Mouse (Mus musculus) embryonic facial prominence, embryonic 12.5 days (tissue): ENCODE results near the gene Rbm44. TPM values are rescaled to one million over a fixed set of nuclear protein-coding genes. Genes with fewer than 3 reads are reported as not detected.

Source experiments
- ATAC-seq: fragments of 200-750 bp; cut with Nextera tagmentation; 2 replicates; pipeline ENCODE4 v1.8.0; 2017; ENCODE audit not compliant: insufficient number of reproducible peaks, insufficient read depth, low FRiP score, low TSS enrichment
- H3K27ac ChIP-seq: fragments of 300-500 bp; sonication (generic); 2 replicates; pipeline ENCODE4 v1.5.1; 2016; ENCODE audit warnings: mild to moderate bottlenecking
- H3K27me3 ChIP-seq: fragments of 300-500 bp; sonication (generic); 2 replicates; pipeline ENCODE4 v1.6.1; 2016; ENCODE audit warnings: mild to moderate bottlenecking, moderate library complexity
- H3K36me3 ChIP-seq: fragments of 300-500 bp; sonication (generic); 2 replicates; pipeline ENCODE4 v1.6.1; 2016; ENCODE audit warnings: mild to moderate bottlenecking
- H3K4me1 ChIP-seq: fragments of 300-500 bp; sonication (generic); 2 replicates; pipeline ENCODE4 v1.6.1; 2016
- H3K4me2 ChIP-seq: fragments of 300-500 bp; sonication (generic); replicated peaks from 2 replicates; pipeline ENCODE4 v1.6.1; 2016; ENCODE audit warnings: mild to moderate bottlenecking, moderate library complexity
- H3K4me3 ChIP-seq: fragments of 300-500 bp; sonication (generic); 2 replicates; pipeline ENCODE4 v1.5.1; 2016; ENCODE audit warnings: mild to moderate bottlenecking
- H3K9ac ChIP-seq: fragments of 300-500 bp; sonication (generic); 2 replicates; pipeline ENCODE4 v1.6.1; 2016; ENCODE audit warnings: mild to moderate bottlenecking, moderate library complexity
- H3K9me3 ChIP-seq: fragments of 300-500 bp; sonication (generic); 2 replicates; pipeline ENCODE4 v1.6.1; 2016; ENCODE audit warnings: mild to moderate bottlenecking, moderate library complexity
- WGBS: fragments of 180-500 bp; shearing (Covaris S2); methylation state at CpG from one replicate; pipeline ENCODE4 v1.1.7; 2016; 5-methylcytosine and 5-hydroxymethylcytosine counted together
- polyA plus RNA-seq: library from polyadenylated mRNA; unstranded; fragments of >200 nt; fragmentation: Nextera tagmentation; extraction: Ambion mirVana; gene quantifications from 2 replicates; pipeline ENCODE4 v1.2.1, GENCODE M21; 2016

The Rbm44 gene
- polyA plus RNA-seq, 1 experiment from 2014 or later, result 1.4 TPM

DNA sequence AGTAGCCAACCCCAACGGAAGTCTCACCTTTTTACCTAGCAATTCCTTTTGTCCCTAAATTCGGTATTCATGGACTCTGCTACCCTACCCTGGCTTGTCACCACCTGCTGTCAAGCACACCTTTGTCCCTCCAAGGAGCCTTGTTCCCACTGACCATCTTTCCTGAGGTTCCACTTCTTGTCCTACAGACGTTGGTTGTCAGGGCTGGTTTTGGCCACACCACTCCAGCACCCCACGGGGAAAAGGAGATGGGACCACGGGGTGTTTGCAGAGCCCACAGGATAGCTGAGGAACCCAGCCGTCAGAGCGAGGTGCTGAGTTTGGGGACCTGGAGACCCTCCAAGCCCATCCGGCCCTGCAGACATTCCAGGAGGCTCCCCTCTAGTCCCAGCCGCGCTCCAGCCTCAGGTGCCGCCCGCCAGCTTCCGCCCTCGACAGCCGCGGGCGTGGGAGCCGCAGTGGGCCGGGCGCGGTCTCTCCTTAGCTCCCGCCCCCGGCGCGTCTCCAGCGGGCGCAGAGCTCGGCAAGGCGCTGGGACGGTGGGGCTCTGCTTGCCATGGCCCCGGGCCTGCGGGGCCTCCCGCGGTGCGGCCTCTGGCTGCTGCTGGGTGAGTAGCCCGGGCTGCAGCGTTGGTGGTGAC, 34.8 kb downstream of the Rbm44 start, which contains the start of gene Ramp1:
Ramp1 (plus strand) TSS at position 290 of the 641 bp plus-strand sequence.
- WGBS, result 5% methylated on average over 33 of the region's 37 CpGs

DNA sequence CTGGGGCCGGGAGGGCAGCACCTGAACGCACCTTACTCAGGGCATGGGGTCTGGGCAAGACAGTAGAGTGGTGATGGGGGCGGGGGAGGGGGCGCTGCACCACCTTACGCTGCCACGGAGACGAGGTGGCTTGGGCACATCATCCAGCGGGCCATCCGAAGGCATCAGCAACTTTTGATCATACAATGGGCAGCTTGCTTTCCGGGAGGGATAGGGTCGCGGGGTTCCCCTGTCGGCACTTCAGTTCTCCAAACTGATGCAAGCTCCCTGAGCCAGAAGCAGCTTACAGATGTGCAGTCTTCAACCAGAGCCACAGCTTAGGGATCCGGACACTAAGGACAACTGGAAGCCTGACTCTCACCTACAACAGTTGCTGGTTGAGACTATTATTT, 35.3 kb downstream of the Rbm44 start:
- Histone ChIP-seq H3K4me2 (peak overlapping the region; percentile 84), H3K9me3 (no peaks in the 10 kb centered on the region), H3K4me3 (peak overlapping the region; percentile 36), H3K27ac (no peak overlapping the region), H3K27me3 (peaks cover 35% of the 10 kb centered on the region), H3K9ac (peak overlapping the region; percentile 46; the same call in 1 of the 2 replicates), H3K36me3 (no peaks in the 10 kb centered on the region), H3K4me1 (peaks cover 9% of the 10 kb centered on the region; the same call in 1 of the 2 replicates)
- 7% methylated on average over 14 of the region's 14 CpGs for WGBS
- peak; percentile 49; the same call in 1 of the 2 replicates for ATAC-seq

More for the DNA sequence above, 34.8 kb downstream of the Rbm44 start, which contains the start of gene Ramp1:
- peaks cover 9% of the 10 kb centered on the region; the same call in 1 of the 2 replicates for H3K4me1 ChIP-seq
- peak within 1 kb of the TSS; percentile 36 for H3K4me3 ChIP-seq
- peak; percentile 55; the same call in 1 of the 2 replicates for ATAC-seq
- H3K36me3 ChIP-seq, result no peaks in the 10 kb centered on the region
- peaks cover 35% of the 10 kb centered on the region for H3K27me3 ChIP-seq
- H3K27ac ChIP-seq, result no peak within 1 kb of the TSS
- peak within 1 kb of the TSS; percentile 46; the same call in 1 of the 2 replicates for H3K9ac ChIP-seq
- H3K9me3 ChIP-seq, result no peaks in the 10 kb centered on the region
- H3K4me2 ChIP-seq, result peak within 1 kb of the TSS; percentile 84

GRCm38 (mm10) chr1:91180723-91181122, 35.8 kb downstream of the Rbm44 start:
- Histone ChIP-seq H3K27ac (no peak overlapping the region), H3K27me3 (peaks cover 35% of the 10 kb centered on the region), H3K9ac (no peak overlapping the region), H3K4me3 (no peak overlapping the region), H3K36me3 (no peaks in the 10 kb centered on the region), H3K9me3 (no peaks in the 10 kb centered on the region), H3K4me2 (no peak overlapping the region; the same call in 1 of the 2 replicates), H3K4me1 (peaks cover 9% of the 10 kb centered on the region; the same call in 1 of the 2 replicates)
- 72% methylated on average over 6 of the region's 6 CpGs for WGBS
- no peak for ATAC-seq

DNA sequence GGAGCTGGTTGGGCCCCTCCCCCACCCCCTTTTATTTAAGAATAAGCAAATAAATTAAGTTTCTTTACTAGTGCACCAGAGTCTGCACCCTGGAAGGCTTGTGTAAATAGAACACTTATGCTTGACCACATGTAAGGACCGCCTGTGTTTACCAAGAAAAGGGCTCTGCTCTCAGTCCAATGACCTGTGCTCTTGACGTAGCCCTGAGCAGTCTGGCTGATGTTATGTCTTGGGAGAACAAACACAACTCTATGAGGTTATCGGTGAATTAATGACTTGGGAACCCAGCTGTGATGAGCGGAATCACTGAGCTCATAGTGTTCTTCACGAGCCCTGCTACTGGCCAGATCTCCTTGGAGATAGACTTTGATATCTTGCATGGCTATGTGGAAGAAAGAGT, 36.4 kb downstream of the Rbm44 start:
- Histone ChIP-seq H3K27ac (no peak overlapping the region), H3K9ac (no peak overlapping the region), H3K4me3 (no peak overlapping the region), H3K27me3 (peaks cover 35% of the 10 kb centered on the region), H3K9me3 (no peaks in the 10 kb centered on the region), H3K36me3 (no peaks in the 10 kb centered on the region), H3K4me1 (peaks cover 9% of the 10 kb centered on the region; the same call in 1 of the 2 replicates), H3K4me2 (no peak overlapping the region)
- ATAC-seq, result no peak
- WGBS, result 60% methylated on average over 5 of the region's 5 CpGs

DNA sequence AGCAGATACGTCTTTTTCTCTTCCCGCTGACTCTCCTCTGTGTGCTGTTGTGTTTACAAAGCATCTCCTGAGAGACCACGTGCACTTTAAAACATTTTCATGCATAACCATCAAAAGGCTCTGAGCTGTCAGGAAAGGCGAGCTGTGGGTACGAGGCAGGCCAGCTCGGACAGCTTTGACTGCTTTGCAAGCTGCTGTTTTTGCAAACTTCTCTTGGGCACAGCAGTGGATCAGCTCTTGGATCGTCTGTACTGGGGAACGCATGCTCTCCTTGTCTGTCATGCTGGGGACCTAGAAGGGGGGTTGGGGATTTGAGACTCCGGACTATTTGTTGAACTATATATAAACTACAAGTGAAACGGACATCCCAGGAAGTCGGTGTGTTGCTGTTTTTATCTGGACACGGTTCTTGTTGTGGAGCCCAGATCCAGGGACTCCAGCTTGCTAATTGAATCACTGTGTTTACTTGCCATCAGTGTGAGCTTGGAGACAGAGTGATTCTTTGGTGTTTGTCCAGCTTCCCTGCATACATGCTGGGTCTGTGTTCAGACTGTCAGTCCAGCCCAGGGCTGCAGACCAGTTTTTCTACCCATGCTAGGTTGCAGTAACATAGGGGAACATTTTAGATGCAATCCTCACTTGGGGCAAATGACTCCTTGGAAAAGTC, 37.0 kb downstream of the Rbm44 start:
- Histone ChIP-seq H3K27ac (no peak overlapping the region), H3K27me3 (peaks cover 35% of the 10 kb centered on the region), H3K4me2 (0 out of 2 replicates have a peak overlapping the region, but pooled peaks have one; percentile 1), H3K4me3 (no peak overlapping the region), H3K36me3 (no peaks in the 10 kb centered on the region), H3K9me3 (no peaks in the 10 kb centered on the region), H3K9ac (no peak overlapping the region), H3K4me1 (peaks cover 9% of the 10 kb centered on the region; the same call in 1 of the 2 replicates)
- no peak for ATAC-seq
- WGBS, result 44% methylated on average over 12 of the region's 12 CpGs

GRCm38 (mm10) chr1:91183305-91183704, 38.4 kb downstream of the Rbm44 start:
- WGBS, result 77% methylated on average over 10 of the region's 10 CpGs
- no peak overlapping the region for H3K4me3 ChIP-seq

GRCm38 (mm10) chr1:91186677-91187076, 41.8 kb downstream of the Rbm44 start:
- Histone ChIP-seq H3K36me3 (no peaks in the 10 kb centered on the region), H3K4me3 (no peak overlapping the region), H3K4me2 (no peak overlapping the region)

More at GRCm38 (mm10) chr1:91183305-91183704, 38.4 kb downstream of the Rbm44 start:
- Histone ChIP-seq H3K4me2 (no peak overlapping the region), H3K27me3 (peaks cover 31% of the 10 kb centered on the region), H3K27ac (no peak overlapping the region), H3K9ac (no peak overlapping the region), H3K36me3 (no peaks in the 10 kb centered on the region), H3K9me3 (no peaks in the 10 kb centered on the region), H3K4me1 (peaks cover 9% of the 10 kb centered on the region; the same call in 1 of the 2 replicates)
- ATAC-seq, result no peak

DNA sequence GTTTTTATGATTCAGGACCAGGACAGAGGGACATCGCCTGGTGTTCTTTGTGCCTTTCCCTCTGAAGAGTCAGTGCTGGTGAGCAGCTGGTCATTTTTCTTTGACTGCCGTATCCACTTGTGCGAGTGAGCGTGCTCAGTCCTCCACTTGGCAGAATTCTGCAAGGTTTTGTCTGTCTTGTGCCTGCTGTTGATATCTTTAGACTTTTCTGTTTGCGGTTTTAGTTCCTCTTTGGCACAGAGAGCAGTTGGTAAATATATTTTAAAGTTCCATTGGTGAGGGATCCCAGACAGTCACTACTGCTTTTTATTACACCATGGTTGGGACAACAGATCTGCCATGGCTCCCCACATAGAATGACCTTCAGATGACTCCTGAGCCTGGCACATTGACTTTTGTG, 42.4 kb downstream of the Rbm44 start:
- no peak overlapping the region for H3K9ac ChIP-seq
- ATAC-seq, result no peak
- H3K4me1 ChIP-seq, result no peaks in the 10 kb centered on the region
- no peaks in the 10 kb centered on the region for H3K36me3 ChIP-seq
- no peaks in the 10 kb centered on the region for H3K9me3 ChIP-seq
- no peak overlapping the region for H3K4me2 ChIP-seq
- 95% methylated on average over 5 of the region's 5 CpGs for WGBS
- H3K27ac ChIP-seq, result no peak overlapping the region
- H3K27me3 ChIP-seq, result 0 out of 2 replicates have a peak, but pooled peaks cover 3% of the 10 kb centered on the region
- H3K4me3 ChIP-seq, result no peak overlapping the region

More at GRCm38 (mm10) chr1:91186677-91187076, 41.8 kb downstream of the Rbm44 start:
- WGBS, result 88% methylated on average over 6 of the region's 6 CpGs
- no peak overlapping the region for H3K27ac ChIP-seq
- ATAC-seq, result no peak
- H3K9me3 ChIP-seq, result no peaks in the 10 kb centered on the region
- no peaks in the 10 kb centered on the region for H3K4me1 ChIP-seq
- 0 out of 2 replicates have a peak, but pooled peaks cover 3% of the 10 kb centered on the region for H3K27me3 ChIP-seq
- H3K9ac ChIP-seq, result no peak overlapping the region

DNA sequence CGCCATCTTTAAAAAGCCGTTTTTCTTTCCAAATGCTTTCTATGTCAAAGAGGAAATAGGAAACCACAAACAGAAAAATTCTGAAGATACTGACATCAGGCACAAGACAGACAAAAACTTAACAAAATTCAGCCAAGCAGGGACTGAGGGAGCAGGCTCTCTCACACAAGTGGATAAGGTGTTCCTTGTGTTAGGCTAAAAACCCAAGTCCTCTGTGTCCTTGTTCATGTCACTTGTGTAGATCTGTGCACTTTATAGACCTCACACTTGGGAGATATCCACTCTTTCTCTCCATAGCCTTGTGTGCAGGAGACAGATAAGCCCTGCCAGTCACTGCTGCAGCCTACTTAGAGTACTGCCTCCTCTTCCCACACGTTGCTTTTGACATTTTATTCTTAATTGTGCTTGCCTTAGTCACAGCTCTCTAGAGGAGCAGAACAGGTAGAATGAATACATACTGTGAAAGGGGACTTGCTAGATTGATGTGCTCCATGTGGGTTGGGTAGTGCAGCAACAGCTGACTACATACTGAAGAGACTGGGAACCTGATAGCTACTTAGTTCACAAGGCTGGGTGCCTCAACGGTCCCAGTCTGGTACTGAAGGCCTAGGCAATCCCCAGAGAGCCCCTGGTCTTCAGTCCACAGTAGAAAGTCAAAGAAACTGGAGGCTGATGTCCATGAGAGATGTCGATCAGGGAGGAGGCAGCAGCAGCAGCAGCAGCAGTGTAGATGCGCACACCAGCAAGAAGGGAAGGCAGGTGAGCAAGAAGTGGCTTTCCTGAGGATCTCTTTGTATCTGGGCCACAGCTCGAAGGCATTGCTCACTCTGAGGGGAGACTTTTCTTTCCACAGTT, 43.1 kb downstream of the Rbm44 start:
- 88% methylated on average over 7 of the region's 7 CpGs for WGBS
- no peak for ATAC-seq

DNA sequence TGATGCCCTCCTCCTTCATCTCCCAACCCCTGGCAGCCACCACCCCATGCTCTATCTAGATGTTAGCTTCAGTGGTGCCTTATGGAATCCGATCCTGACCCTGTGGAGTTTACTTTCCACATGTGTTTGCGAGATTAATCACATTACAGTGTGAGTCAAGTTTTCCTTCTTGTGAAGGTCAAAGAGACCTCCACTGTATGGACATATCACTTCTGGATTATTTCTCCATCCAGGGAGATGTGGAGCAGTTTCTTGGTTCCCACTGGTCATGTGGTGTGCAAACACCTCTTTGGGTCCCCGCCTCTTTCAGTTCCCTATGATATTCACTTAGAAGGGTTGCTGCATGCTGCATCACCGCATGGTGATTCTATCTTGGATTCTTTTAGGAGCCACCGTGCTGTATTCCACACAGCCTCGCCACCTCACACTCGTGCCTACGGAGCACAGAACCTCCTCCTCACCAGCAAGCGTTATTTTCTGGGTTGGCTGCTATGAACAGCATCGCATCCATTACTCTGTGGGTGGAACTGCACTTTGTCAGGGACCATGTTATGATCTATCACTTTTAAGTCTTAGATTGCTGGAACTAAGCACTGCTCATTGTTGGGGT, 44.1 kb downstream of the Rbm44 start:
- no peak overlapping the region for H3K4me2 ChIP-seq
- H3K27me3 ChIP-seq, result no peaks in the 10 kb centered on the region
- WGBS, result 91% methylated on average over 10 of the region's 10 CpGs
- no peaks in the 10 kb centered on the region for H3K36me3 ChIP-seq
- no peaks in the 10 kb centered on the region for H3K4me1 ChIP-seq
- H3K27ac ChIP-seq, result no peak overlapping the region
- no peak overlapping the region for H3K9ac ChIP-seq
- no peak for ATAC-seq
- H3K4me3 ChIP-seq, result no peak overlapping the region
- H3K9me3 ChIP-seq, result no peaks in the 10 kb centered on the region

More for the DNA sequence above, 43.1 kb downstream of the Rbm44 start:
- Histone ChIP-seq H3K27ac (no peak overlapping the region), H3K4me3 (no peak overlapping the region), H3K36me3 (no peaks in the 10 kb centered on the region), H3K4me2 (no peak overlapping the region), H3K4me1 (no peaks in the 10 kb centered on the region), H3K9ac (no peak overlapping the region), H3K9me3 (no peaks in the 10 kb centered on the region), H3K27me3 (no peaks in the 10 kb centered on the region)

DNA sequence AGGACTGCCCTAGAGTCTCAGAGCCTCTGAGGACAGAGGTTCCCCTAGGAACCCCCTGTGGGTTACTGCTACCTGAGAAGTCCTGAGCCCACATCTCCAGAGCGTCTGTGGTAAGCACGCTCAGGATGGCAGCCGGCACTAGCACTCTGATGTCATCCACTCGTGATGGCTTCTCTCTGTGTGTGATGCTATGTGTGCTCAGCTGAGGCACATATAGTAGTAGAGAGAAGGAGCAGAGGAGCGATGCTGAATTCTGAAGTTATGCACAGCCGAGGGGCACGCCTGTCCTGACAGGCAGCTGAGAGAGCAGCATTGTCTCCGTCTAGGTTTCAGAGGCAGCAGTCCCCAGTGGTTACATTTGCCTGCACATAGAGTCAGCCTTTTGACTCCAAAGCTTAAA, 47.3 kb downstream of the Rbm44 start:
- ATAC-seq, result no peak
- no peaks in the 10 kb centered on the region for H3K9me3 ChIP-seq
- H3K9ac ChIP-seq, result no peak overlapping the region
- WGBS, result 68% methylated on average over 8 of the region's 8 CpGs
- H3K4me1 ChIP-seq, result no peaks in the 10 kb centered on the region
- H3K36me3 ChIP-seq, result no peaks in the 10 kb centered on the region
- no peak overlapping the region for H3K4me2 ChIP-seq
- no peak overlapping the region for H3K4me3 ChIP-seq
- H3K27ac ChIP-seq, result no peak overlapping the region
- no peaks in the 10 kb centered on the region for H3K27me3 ChIP-seq
